Mouse (Mus musculus): ENCODE results near the gene Ncan.
A peak's percentile ranks its signal among the peaks of the same experiment; 100 is the strongest.
"Not testable (repeated sequence)": the region's sequence is repeated elsewhere in the genome, so short reads cannot be mapped to it uniquely, and the experiment has no call there.

Ncan gene

GRCm38 (mm10) chr8:70081976-70082375 lies 38.7 kb downstream of the Ncan start:
- no peak for DNase-seq

DNA sequence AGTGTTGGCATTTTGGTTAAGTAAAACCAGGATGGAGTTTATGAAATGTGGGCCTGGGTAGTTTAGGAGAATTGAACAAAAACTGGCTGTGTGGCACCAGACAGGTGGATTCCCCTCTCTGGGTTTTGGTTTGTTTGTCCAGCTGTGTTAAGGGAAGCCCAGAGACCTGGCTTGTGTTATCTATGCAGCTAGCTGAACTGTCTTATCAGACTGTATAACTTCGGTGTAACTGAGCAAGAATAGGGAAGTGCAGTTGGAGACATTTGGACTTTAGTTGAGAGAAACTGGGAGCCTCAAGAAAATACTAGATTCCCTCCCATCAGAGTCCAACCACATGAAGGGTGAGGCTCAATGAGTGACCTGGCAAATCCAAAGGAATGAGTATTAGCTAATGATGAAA lies 47.0 kb downstream of the Ncan start:
- DNase-seq: no peak

DNA sequence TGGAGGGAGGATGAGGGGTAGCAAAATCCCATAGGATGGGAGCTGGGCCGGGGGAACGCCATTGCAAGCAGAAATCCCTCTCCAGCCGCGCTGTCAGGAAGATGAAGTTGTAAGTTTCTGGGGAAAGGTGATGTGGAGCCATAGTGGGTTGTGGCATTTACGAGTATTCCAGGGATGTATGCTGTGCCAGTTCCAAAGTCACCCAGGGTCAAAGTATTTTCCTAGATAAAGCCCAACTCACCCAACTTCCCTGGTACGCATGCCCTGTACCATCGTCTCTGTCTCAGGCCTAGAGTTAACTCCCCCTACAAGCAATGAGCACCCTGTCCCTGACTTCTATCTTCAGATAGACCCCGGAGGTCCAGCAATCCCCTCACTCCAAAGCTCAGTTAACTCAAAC lies 47.6 kb downstream of the Ncan start:
- no peak for DNase-seq

DNA sequence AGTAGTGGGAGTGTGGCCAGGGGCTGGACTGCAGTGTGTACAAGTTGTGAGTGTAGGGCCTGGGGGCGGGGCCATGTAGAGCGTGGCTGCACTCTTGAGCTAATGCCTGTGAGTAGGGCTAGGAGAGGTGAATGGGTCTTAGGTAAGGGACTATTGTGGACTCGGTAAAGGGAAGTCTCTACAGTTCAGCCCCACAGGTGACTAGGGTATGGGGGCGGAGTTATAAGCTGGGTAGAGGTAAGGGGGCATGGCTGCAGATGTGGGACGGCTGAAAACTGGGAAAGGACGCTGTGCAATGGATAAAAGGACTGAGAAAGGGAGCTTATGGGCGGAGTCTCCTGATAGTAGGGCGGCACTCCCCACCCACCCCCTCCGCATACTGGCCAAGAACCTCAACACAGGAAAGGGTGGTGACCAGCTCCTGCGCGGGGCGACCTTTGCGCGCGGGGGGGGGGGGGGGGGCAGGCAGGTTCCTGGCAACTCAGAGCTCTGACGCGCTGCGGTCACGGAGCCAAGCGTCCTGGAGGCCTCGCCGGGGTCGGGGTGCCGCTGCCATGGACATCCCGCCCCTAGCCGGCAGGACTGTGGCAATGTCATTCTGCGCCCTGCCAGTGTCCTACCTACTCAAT lies 48.1 kb downstream of the Ncan start, which contains the start of gene Tm6sf2:
Gene Tm6sf2 (plus strand): TSS at position 484 of the 629 bp plus-strand sequence.
- DNase-seq: peak; percentile 69

DNA sequence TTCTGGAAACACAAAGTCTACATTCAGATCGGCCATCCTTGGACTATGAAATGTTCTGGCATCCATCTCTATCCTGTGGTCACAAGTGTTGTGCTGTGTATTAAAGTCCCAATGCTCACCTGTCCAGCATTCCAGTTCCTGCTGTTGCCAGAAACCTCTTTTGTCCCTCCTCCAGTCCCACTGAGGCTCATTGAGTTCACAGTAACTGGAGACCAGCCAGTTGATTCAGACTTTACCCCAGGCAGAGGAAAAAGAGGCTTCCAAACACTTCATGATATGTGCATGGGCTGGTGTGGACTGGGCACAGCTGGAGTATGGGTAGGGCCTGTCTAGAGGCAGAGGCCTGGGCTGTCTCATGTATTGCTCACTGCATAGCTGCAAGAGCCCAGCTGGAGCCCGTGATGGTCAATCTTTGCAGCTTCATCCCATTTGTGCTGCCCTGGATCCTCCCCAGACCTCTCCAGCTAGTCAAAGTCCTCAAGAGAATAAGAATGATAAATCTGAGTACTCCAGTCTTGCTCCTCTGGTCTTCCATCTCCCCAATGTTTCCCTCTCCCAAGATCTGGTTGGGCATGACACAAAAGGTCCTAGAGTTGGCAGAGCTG lies 48.7 kb downstream of the Ncan start:
- peak; percentile 11 for DNase-seq

GRCm38 (mm10) chr8:70057721-70058120 lies 63.0 kb downstream of the Ncan start:
- DNase-seq: no peak

DNA sequence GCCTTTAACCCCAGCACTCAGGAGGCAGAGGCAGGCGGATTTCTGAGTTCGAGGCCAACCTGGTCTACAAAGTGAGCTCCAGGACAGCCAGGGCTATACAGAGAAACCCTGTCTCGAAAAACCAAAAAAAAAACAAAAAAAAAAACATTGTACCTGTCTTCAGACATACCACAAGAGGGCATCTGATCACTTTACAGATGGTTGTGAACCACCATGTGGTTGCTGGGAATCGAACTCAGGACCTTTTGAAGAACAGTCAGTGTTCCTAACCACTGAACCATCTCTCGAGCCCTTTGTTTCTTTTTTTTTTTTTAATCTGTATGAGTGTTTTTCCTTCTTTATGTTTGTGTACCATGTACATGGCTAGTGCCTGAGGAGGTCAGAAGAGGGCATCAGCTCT lies 70.2 kb downstream of the Ncan start:
- DNase-seq: not testable (repeated sequence)

DNA sequence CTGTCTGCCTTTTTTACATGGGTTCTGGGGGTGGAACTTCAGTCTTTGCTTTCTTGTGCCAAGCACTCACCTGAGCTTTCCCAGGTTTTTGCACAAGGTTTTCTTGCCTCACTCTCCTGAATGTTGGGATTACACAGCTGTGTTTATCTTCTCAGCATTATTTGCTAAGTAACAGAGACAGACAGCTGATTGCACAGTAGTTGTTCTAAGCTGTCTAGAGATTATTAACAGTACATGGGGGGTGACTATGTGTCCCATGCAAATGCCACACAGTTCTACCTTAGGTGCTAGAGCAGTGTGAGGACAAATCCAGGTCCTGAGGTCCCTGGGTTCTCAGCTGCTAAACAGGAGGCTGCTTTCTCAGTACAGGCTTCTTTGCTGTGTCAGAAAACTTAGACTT lies 71.0 kb downstream of the Ncan start:
- no peak for DNase-seq

DNA sequence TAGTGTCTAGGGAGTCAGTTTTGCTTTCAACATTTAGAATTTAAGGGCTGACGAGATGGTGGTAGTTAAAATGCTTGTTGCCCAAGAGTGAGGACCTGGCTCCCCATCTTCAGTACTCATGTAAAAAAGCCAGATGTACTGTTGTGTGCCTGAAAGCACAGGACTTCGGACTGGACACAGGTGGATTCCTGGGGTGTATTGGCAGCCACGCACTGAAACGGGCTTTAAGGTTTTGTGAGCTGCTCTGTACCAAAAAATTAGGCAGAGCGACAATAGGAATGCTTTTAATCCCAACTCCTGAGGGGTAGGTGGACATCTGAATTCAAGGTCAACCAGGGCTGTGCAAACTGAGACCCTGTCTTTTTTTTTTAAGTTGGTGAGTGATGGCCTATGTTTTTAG lies 76.7 kb downstream of the Ncan start:
- no peak for DNase-seq
